Mouse (Mus musculus) liver, embryonic 12.5 days (tissue): ENCODE data around the gene Hoxd13. TPM values are rescaled to one million over a fixed set of nuclear protein-coding genes. Genes with fewer than 3 reads are reported as not detected.

Experiments
- ATAC-seq: fragments of 200-750 bp; cut with Nextera tagmentation; 2 replicates; pipeline ENCODE4 v1.8.0; 2017; ENCODE audit warnings: moderate number of reproducible peaks, mild to moderate bottlenecking, moderate library complexity
- H3K27ac ChIP-seq: fragments of 300-500 bp; sonication (generic); 2 replicates; pipeline ENCODE4 v1.5.1; 2016; ENCODE audit warnings: mild to moderate bottlenecking
- H3K27me3 ChIP-seq: fragments of 300-500 bp; sonication (generic); replicated peaks from 2 replicates; pipeline ENCODE4 v1.6.1; 2016; ENCODE audit warnings: mild to moderate bottlenecking, moderate library complexity
- H3K36me3 ChIP-seq: fragments of 300-500 bp; sonication (generic); 2 replicates; pipeline ENCODE4 v1.6.1; 2016; ENCODE audit warnings: mild to moderate bottlenecking, moderate library complexity
- H3K4me1 ChIP-seq: fragments of 300-500 bp; sonication (generic); 2 replicates; pipeline ENCODE4 v1.6.1; 2016
- H3K4me2 ChIP-seq: fragments of 300-500 bp; sonication (generic); 2 replicates; pipeline ENCODE4 v1.6.1; 2016; ENCODE audit warnings: mild to moderate bottlenecking, moderate library complexity
- H3K4me3 ChIP-seq: fragments of 300-500 bp; sonication (generic); 2 replicates; pipeline ENCODE4 v1.5.1; 2016; ENCODE audit warnings: mild to moderate bottlenecking, moderate library complexity
- H3K9ac ChIP-seq: fragments of 300-500 bp; sonication (generic); 2 replicates; pipeline ENCODE4 v1.6.1; 2016; ENCODE audit warnings: mild to moderate bottlenecking, moderate library complexity
- H3K9me3 ChIP-seq: fragments of 300-500 bp; sonication (generic); replicated peaks from 2 replicates; pipeline ENCODE4 v1.6.1; 2016; ENCODE audit warnings: mild to moderate bottlenecking, moderate library complexity
- WGBS: fragments of 180-500 bp; shearing (Covaris S2); methylation state at CpG from one replicate; pipeline ENCODE4 v1.1.7; 2016; ENCODE audit not compliant: insufficient replicate concordance; 5-methylcytosine and 5-hydroxymethylcytosine counted together
- polyA plus RNA-seq: library from polyadenylated mRNA; unstranded; fragments of >200 nt; fragmentation: Nextera tagmentation; extraction: Ambion mirVana; gene quantifications from 2 replicates; pipeline ENCODE4 v1.2.1, GENCODE M21; 2016

The Hoxd13 gene
- 0.10 TPM in 1 of 2 replicates, not detected in the other for polyA plus RNA-seq

DNA sequence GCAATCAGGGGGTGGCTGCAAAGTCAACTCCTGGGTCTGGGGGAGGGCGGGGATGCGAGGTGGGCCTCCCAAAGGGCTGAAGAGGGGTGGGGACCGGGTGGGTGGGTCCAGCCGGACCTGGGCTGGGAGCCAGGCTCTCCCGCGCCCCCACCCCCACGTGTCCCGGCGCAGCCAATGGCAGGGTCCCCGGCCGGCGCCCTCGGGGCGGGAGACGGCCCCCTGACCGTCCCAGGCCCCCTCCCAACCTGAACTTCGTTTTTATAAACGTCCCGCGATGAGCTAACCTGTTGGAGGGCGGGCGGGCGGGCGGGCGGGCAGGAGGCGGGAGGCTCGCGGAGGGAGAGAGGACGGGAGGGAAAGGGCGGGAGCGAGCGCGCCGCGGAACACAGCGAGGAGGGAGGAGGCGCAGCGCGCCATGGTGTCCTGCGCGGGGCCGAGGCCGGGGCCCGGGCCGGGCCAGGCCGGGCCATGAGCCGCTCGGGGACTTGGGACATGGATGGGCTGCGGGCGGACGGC is at the start of gene Hoxd13:
TSS of gene Hoxd13 (plus strand) at position 469 of the 516 bp plus-strand sequence.
- peak within 1 kb of the TSS; percentile 63 for H3K4me2 ChIP-seq
- no peak within 1 kb of the TSS for H3K27ac ChIP-seq
- H3K27me3 ChIP-seq = peaks cover 98% of the 10 kb centered on the region
- peak within 1 kb of the TSS; percentile 45 for H3K4me3 ChIP-seq
- no peaks in the 10 kb centered on the region for H3K9me3 ChIP-seq
- 1% methylated on average over 24 of the region's 51 CpGs for WGBS
- ATAC-seq = no peak
- H3K4me1 ChIP-seq = peaks cover 14% of the 10 kb centered on the region; the same call in 1 of the 2 replicates
- no peaks in the 10 kb centered on the region for H3K36me3 ChIP-seq
- H3K9ac ChIP-seq = no peak within 1 kb of the TSS

DNA sequence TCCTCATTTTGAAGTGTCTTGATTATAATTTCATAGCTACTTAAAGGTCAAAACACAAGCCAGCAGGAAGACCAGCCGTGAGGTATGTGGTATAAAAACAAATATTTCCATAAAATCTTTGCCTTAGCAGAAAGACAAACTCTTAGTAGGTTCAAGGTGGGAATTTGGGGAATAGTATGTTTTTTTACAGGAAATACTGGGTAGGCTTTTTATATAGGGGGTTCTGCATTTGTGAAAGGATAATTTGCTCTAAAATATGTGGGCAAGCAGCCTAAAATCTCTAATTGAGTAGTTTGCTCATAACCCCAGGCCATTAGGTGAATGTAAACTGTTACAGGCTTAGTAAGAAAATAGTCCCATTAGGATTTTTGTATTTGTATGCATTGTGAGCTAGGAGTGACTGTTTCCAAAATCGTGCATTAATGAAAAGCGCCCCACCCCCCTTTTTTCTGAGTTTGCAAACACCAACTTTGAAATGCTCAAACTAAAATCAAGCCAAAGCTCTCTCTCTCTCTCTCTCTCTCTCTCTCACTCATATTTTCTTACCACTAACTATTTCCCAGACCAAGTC is 48.3 kb upstream of the Hoxd13 start:
- no peak for ATAC-seq
- Histone ChIP-seq H3K36me3 (no peaks in the 10 kb centered on the region), H3K27ac (no peak overlapping the region), H3K4me2 (no peak overlapping the region), H3K27me3 (no peaks in the 10 kb centered on the region), H3K4me3 (no peak overlapping the region), H3K9ac (no peak overlapping the region), H3K4me1 (no peaks in the 10 kb centered on the region), H3K9me3 (no peaks in the 10 kb centered on the region)
- 69% methylated on average over 3 of the region's 3 CpGs for WGBS

DNA sequence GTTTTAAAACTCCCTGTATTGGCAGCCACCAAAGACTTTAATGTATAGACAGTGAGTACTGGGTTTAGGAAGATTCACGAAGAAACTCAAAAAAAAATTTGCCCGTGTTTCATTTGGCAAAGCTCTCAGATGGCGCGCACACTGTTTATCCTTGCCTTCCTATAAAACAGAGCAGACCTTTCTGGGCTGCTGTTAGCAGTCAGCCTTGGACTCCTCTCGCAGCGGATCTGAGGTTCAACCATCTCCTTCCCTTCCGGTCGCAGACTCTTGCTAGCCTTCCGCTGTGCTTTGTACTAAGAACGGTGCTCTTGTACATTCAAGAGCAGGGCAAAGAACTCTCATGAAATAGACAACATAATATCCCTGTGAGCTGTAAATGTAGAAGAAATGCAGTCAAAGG is 47.7 kb upstream of the Hoxd13 start:
- ATAC-seq = no peak
- H3K4me2 ChIP-seq = no peak overlapping the region
- no peak overlapping the region for H3K9ac ChIP-seq
- no peaks in the 10 kb centered on the region for H3K36me3 ChIP-seq
- H3K9me3 ChIP-seq = no peaks in the 10 kb centered on the region
- WGBS = 79% methylated on average over 10 of the region's 10 CpGs
- no peak overlapping the region for H3K27ac ChIP-seq
- no peak overlapping the region for H3K4me3 ChIP-seq
- H3K27me3 ChIP-seq = no peaks in the 10 kb centered on the region
- no peaks in the 10 kb centered on the region for H3K4me1 ChIP-seq

DNA sequence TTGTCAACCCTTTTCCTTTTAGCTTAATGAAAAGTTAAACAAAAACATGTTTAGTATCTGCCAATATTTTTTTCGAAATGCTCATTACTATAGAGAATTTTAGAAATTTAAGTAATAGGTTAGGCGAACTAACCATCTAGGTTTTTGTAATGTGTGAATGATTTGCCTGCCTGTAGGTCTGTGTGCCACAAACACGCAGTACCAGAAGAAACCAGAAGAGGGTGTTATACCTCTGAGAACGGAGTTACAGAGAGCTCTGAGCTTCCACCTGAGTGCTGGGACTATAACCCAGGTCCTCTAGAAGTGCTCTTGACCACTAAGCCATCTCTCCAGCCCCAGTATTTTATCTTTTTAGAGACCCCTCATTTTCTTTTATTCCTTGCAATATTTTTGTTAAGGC is 32.7 kb upstream of the Hoxd13 start:
- Histone ChIP-seq H3K27ac (no peak overlapping the region), H3K9ac (no peak overlapping the region), H3K4me2 (no peak overlapping the region), H3K4me1 (no peaks in the 10 kb centered on the region), H3K36me3 (no peaks in the 10 kb centered on the region), H3K27me3 (no peaks in the 10 kb centered on the region), H3K9me3 (0 out of 2 replicates have a peak, but pooled peaks cover 6% of the 10 kb centered on the region), H3K4me3 (no peak overlapping the region)
- ATAC-seq = no peak
- 50% methylated on average over 4 of the region's 4 CpGs for WGBS

DNA sequence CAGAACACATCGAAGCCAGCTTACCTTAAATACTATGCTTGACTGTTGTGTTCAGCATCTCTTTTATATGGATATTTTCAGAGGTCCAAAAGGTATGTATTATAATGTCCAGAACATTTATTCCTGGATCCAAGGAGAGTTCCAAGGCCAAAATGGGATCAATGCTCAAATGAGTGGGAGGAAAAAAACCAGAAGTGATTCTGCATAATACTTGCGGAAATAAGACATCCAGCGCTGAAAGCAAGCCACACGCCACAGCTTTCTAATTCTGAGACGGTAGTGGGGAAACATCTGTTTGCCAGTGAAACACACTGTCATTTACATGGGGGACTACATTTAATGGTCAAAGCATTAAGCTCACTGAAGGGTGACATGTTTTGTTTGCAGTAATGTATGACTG is 25.7 kb upstream of the Hoxd13 start:
- no peaks in the 10 kb centered on the region for H3K36me3 ChIP-seq
- H3K4me1 ChIP-seq = no peaks in the 10 kb centered on the region
- H3K27me3 ChIP-seq = peaks cover 47% of the 10 kb centered on the region
- no peak overlapping the region for H3K4me2 ChIP-seq
- ATAC-seq = no peak
- H3K4me3 ChIP-seq = no peak overlapping the region
- H3K27ac ChIP-seq = no peak overlapping the region
- WGBS = 60% methylated on average over 5 of the region's 5 CpGs
- no peak overlapping the region for H3K9ac ChIP-seq
- no peaks in the 10 kb centered on the region for H3K9me3 ChIP-seq

DNA sequence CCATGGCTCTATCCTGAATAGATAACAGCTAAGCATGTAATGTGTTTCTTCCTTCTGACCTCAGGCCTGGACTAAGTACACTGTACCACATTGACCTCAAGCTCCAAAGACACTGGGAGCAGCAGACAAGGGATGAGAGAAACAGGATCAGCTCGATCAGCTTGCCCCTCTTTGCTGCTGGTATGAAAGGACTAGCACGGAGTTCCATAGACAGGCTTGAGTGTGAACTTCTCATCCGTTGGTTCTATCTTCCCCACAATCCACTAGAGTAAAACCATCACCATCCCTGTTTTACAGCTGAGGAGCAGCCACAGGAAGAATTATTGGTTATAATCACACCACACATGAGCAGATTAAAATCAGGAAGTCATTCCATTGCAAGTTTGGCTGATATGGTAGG is 22.5 kb upstream of the Hoxd13 start:
- no peaks in the 10 kb centered on the region for H3K4me1 ChIP-seq
- H3K4me2 ChIP-seq = no peak overlapping the region
- H3K9me3 ChIP-seq = no peaks in the 10 kb centered on the region
- 56% methylated on average over 3 of the region's 3 CpGs for WGBS
- no peak overlapping the region for H3K4me3 ChIP-seq
- ATAC-seq = no peak
- H3K27me3 ChIP-seq = peaks cover 79% of the 10 kb centered on the region
- no peak overlapping the region for H3K27ac ChIP-seq
- no peaks in the 10 kb centered on the region for H3K36me3 ChIP-seq
- no peak overlapping the region for H3K9ac ChIP-seq

DNA sequence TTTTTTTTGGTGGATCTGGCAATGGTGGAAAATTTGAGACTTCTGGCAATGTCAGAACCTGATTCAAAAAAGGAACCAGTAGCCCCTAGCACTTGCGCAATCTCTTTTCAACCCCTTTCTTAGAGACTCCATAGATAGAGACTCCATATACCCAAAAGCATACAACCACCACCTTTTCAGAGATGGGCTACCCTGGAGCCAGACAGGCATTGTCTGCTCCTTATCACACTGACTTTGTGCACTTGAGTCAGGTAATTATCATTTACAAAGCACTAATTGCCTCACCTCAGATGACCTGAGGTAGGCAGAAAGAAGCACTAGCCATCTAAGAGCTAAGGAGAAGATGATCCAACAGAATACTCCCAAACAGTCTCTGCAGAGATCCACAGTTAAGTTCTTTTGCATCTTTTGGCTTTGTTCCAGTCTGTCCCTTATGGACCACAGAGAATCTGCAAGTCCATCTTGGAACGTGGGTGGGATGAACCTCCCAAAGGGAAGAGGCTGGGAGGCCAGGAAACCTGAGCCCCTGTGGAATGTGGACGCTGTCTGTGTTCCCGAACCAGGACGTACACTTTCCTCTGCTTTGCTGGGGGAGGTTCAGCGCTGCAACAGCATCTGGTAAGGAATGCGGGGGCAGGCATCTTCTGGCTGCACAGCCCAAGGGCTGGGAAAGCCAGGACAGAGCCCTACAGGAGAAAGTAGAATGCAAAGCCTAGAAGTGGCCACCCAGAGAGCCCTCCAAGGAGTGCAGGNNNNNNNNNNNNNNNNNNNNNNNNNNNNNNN is 20.8 kb upstream of the Hoxd13 start:
- no peak overlapping the region for H3K9ac ChIP-seq
- no peaks in the 10 kb centered on the region for H3K4me1 ChIP-seq
- ATAC-seq = no peak
- WGBS = 13% methylated on average over 7 of the region's 7 CpGs
- no peaks in the 10 kb centered on the region for H3K36me3 ChIP-seq
- H3K9me3 ChIP-seq = no peaks in the 10 kb centered on the region
- no peak overlapping the region for H3K27ac ChIP-seq
- no peak overlapping the region for H3K4me3 ChIP-seq
- H3K4me2 ChIP-seq = no peak overlapping the region
- peaks cover 92% of the 10 kb centered on the region for H3K27me3 ChIP-seq

DNA sequence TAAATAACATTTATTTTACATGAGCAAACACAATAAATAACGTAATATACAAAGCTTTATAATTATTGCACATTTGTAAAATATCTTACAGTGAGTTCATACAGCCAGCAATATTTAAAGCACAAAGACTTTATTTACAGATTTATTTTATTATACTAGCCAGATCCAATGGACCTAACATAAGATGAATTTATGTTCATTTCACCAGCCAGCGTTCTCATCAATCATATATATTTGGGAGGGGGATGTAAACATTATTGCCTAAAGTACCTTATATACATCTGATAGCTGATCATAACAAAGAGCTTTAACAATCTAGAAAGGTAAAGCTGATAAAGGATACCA is 15.1 kb upstream of the Hoxd13 start:
- H3K9me3 ChIP-seq = no peaks in the 10 kb centered on the region
- 30% methylated on average over 2 of the region's 2 CpGs for WGBS
- no peak overlapping the region for H3K4me3 ChIP-seq
- no peak overlapping the region for H3K27ac ChIP-seq
- peaks cover 13% of the 10 kb centered on the region for H3K4me1 ChIP-seq
- H3K4me2 ChIP-seq = no peak overlapping the region
- no peaks in the 10 kb centered on the region for H3K36me3 ChIP-seq
- H3K9ac ChIP-seq = no peak overlapping the region
- peaks cover 90% of the 10 kb centered on the region for H3K27me3 ChIP-seq
- no peak for ATAC-seq

DNA sequence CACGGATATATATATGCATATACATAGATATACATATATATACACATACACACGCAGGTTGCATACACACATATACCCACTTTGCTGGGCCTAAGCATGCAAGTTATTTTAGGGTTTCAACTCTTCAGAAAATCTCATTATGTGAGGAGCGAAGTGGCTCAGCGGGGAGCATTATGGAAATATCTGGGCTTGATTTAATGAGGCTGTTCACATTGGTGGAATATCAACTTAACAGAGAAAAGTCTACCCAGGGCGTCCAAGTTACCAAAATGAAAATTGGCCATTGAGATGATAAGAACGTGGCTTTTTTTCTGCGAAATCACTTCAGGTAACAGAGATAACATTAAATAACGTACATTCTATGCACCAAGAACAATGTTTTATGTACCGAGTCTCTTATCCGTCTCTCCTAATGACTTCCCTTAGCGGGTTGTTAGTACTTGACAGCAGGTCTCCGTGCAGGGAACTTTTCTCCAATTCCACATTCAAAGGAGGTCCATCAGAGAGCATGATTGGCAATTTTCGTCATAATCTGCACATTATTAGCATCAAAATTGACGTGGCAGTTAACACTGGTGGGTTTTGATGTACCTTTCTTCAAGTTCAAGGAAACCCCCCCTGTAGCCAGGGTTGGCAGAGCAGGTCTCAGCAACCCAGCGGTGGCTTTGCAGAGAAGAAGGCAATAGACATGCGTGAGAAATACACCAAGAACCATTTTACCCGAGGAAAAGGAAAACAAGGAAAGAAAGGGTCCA is 14.2 kb upstream of the Hoxd13 start:
- Histone ChIP-seq H3K4me1 (peaks cover 13% of the 10 kb centered on the region), H3K27me3 (peaks cover 90% of the 10 kb centered on the region), H3K9ac (no peak overlapping the region), H3K27ac (no peak overlapping the region), H3K4me2 (no peak overlapping the region), H3K9me3 (no peaks in the 10 kb centered on the region), H3K4me3 (no peak overlapping the region), H3K36me3 (no peaks in the 10 kb centered on the region)
- ATAC-seq = no peak
- 11% methylated on average over 17 of the region's 17 CpGs for WGBS

DNA sequence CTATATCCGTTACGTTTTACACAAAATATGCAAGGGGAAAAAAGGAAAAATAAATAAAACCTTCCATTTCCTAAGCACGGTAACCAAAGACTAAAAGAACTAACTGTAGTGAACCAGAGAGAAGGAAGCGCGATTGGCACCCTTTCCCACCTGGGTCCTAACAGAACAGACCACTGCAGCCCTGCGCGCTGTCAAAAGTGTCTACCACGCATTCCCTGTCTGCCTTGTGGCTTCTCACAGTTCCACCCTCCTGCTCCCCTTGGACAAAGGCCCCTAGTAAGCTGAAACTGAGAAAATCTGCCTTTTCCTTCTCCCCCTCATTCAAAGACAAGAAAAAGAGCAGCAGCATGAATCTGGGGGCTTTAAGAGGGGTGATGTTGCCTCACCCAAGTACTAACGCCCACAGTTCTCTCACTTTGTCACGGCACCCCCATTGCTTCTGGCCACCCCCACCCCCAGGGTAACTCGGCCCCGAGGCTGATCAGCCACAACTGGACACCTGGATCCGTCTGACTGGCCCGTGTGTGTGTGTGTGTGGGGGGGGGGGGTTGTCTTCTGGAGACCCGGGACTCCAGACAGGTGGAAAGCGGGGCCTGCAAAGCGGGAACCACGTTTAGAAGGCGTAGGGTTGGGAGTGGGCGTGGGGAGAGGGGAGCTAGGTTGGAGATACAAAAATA is 13.2 kb upstream of the Hoxd13 start:
- H3K4me3 ChIP-seq = peak overlapping the region; percentile 36; the same call in 1 of the 2 replicates
- 5% methylated on average over 14 of the region's 20 CpGs for WGBS
- H3K27me3 ChIP-seq = peaks cover 90% of the 10 kb centered on the region
- H3K9ac ChIP-seq = no peak overlapping the region
- H3K9me3 ChIP-seq = no peaks in the 10 kb centered on the region
- no peak for ATAC-seq
- peaks cover 13% of the 10 kb centered on the region for H3K4me1 ChIP-seq
- H3K4me2 ChIP-seq = peak overlapping the region; percentile 55; the same call in 1 of the 2 replicates
- no peaks in the 10 kb centered on the region for H3K36me3 ChIP-seq
- no peak overlapping the region for H3K27ac ChIP-seq

DNA sequence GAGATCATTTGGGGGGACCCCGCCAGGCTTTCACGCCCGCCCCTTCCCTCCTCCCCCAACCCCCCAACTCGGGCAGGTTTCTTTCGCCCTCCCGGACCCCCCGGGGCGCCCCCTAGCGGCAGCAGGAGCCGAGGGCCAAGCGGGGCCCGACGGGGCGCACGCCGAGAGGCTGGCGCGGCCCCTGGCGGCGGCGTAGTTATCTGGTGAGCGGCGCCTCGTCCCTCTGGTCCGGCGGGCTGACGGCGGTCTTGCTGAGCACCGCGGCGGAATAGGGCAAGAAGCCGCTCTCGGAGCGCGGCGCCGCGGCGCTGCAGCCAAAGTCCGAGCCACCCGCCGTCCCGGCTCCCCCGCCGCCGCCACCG is 12.7 kb upstream of the Hoxd13 start:
- H3K9me3 ChIP-seq = no peaks in the 10 kb centered on the region
- WGBS = 4% methylated on average over 40 of the region's 47 CpGs

More for the DNA sequence above, 12.7 kb upstream of the Hoxd13 start:
- H3K4me2 ChIP-seq = peak overlapping the region; percentile 55
- no peak overlapping the region for H3K27ac ChIP-seq
- H3K27me3 ChIP-seq = peaks cover 90% of the 10 kb centered on the region
- no peak overlapping the region for H3K9ac ChIP-seq
- peak overlapping the region; percentile 36 for H3K4me3 ChIP-seq
- no peak for ATAC-seq
- peaks cover 13% of the 10 kb centered on the region for H3K4me1 ChIP-seq
- no peaks in the 10 kb centered on the region for H3K36me3 ChIP-seq
